Mouse (Mus musculus): ENCODE results near the gene Pabpc4l. TPM values are rescaled to one million over a fixed set of nuclear protein-coding genes. Genes with fewer than 3 reads are reported as not detected.
"Not testable (repeated sequence)": the region's sequence is repeated elsewhere in the genome, so short reads cannot be mapped to it uniquely, and the experiment has no call there.

The Pabpc4l gene
- polyA plus RNA-seq (2015; fragmentation: Nextera tagmentation; extraction: Ambion mirVana) = 6.6 and 6.7 TPM in 2 replicates

DNA sequence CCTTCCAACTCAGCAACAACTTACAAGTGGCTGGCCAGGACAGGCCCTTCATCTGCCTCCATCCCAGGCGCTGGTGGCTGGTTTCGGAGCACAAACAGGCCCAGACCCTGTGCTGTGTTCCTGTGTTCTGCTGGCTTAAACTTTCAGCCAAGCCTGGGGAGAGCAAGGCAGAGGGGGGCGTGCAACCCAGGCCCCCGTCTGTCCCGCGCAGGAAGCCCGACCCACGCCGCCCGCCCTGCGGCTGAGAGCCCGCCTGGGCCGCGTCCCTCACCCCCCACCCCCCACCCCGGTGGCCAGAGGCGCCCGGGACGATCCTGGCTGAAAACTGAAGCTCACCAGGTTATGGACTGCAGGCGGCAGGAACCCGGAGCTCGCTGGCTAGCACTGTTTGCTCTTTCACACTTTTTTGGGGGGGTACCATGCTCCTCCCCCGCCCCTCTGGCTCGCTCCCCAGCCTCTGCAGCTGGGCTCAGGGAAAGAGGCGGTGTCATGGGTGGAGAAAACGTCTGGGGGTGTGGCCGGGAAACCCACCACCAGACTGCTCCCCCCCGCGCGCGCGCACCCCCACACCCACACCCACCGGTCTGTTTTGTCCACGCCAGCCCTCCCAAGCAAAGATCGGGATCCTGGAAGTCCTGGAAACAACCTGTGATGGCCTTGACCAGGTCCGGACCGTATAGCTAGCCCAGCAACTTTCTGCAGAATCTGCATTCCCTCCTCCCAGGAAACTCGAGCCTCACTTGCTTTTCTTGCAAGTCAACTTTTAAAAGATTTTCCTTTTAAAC lies at the start of gene Pabpc4l:
TSS of gene Pabpc4l (minus strand) at position 739 of the 785 bp plus-strand sequence.
- peak; percentile 89 for ATAC-seq (replicated peaks; ENCODE audit: extremely low read depth, insufficient read depth, low FRiP score)
- peak within 1 kb of the TSS; percentile 82 for H3K9ac ChIP-seq (ENCODE audit: low read length)
- H3K27me3 ChIP-seq (ENCODE audit: control insufficient read depth, insufficient read depth, low read length) = no peaks in the 10 kb centered on the region
- H3K4me1 ChIP-seq (ENCODE audit: control insufficient read depth, insufficient read depth, low read length) = no peaks in the 10 kb centered on the region
- H3K36me3 ChIP-seq (ENCODE audit: control insufficient read depth, insufficient read depth) = no peaks in the 10 kb centered on the region
- under 1% methylated on average over 36 of the region's 37 CpGs for WGBS
- H3K4me3 ChIP-seq (ENCODE audit: low read length) = peak within 1 kb of the TSS; percentile 78
- H3K4me2 ChIP-seq (ENCODE audit: low read depth, low read length) = peak within 1 kb of the TSS; percentile 73
- peak within 1 kb of the TSS; percentile 81 for H3K27ac ChIP-seq (ENCODE audit: low read length)
- H3K9me3 ChIP-seq (replicated peaks; ENCODE audit: control insufficient read depth, low read length) = no peaks in the 10 kb centered on the region

- Histone ChIP-seq H3K9me3 (replicated peaks; ENCODE audit: control insufficient read depth, low read length) (no peaks in the 10 kb centered on the region), H3K9ac (ENCODE audit: low read length) (no peak overlapping the region), H3K27me3 (ENCODE audit: control insufficient read depth, insufficient read depth, low read length) (no peaks in the 10 kb centered on the region), H3K27ac (ENCODE audit: low read length) (no peak overlapping the region), H3K4me2 (ENCODE audit: low read depth, low read length) (no peak overlapping the region), H3K4me1 (ENCODE audit: control insufficient read depth, insufficient read depth, low read length) (no peaks in the 10 kb centered on the region), H3K36me3 (ENCODE audit: control insufficient read depth, insufficient read depth) (no peaks in the 10 kb centered on the region), H3K4me3 (ENCODE audit: low read length) (no peak overlapping the region)
- WGBS = 50% methylated on average over 5 of the region's 5 CpGs
- no peak for ATAC-seq (replicated peaks; ENCODE audit: extremely low read depth, insufficient read depth, low FRiP score)
Measured at GRCm38 (mm10) chr3:46490989-46491259, 42.9 kb upstream of the Pabpc4l start.

DNA sequence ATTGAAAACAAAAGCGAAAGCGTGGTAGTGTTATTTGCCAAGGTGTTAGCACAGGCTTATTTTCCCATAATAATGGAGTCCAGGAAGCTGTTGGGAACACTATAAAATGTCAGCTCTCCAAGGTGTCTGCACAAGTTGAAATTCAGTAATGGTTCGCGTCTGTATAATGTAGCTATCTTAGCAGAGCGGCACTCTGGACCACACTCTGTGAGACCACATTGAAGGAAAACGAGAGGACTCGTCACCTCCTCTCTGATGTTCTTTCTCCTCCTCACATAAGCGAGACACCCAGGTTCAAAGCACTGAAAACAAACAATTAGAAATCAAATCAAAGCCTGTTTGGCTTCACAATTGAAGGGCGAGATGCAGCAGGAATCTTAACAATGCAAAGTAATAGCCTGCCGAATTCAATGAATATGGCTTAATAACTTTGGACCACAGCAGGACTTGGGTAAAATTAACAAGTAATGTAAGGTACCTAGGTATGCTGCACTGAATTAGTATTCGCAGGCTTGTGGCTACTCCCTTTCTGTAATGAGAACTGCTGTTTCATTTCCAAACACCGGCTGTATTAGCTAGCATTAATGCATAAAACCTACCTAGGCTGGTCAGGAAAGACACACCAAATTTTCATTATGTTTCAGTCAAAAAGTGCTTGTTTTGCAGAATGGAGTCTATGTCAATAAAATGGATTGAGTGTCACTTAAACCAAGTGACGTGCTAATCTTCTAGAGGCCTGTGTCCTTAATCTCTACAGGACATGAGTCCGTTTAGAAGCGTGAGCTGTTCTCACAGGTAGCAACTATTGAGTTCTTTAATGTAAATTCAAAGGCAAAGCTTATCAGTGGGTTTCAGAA lies 42.3 kb upstream of the Pabpc4l start:
- Histone ChIP-seq H3K9ac (ENCODE audit: low read length) (no peak overlapping the region), H3K4me3 (ENCODE audit: low read length) (peak overlapping the region; percentile 4; the same call in 1 of the 2 replicates), H3K4me1 (ENCODE audit: control insufficient read depth, insufficient read depth, low read length) (no peaks in the 10 kb centered on the region), H3K36me3 (ENCODE audit: control insufficient read depth, insufficient read depth) (no peaks in the 10 kb centered on the region), H3K27me3 (ENCODE audit: control insufficient read depth, insufficient read depth, low read length) (no peaks in the 10 kb centered on the region), H3K27ac (ENCODE audit: low read length) (no peak overlapping the region), H3K9me3 (replicated peaks; ENCODE audit: control insufficient read depth, low read length) (no peaks in the 10 kb centered on the region), H3K4me2 (ENCODE audit: low read depth, low read length) (peak overlapping the region; percentile 20)
- no peak for ATAC-seq (replicated peaks; ENCODE audit: extremely low read depth, insufficient read depth, low FRiP score)
- 57% methylated on average over 15 of the region's 15 CpGs for WGBS

- not testable (repeated sequence) for H3K27ac ChIP-seq (ENCODE audit: low read length); ATAC-seq (replicated peaks; ENCODE audit: extremely low read depth, insufficient read depth, low FRiP score); H3K27me3 ChIP-seq (ENCODE audit: control insufficient read depth, insufficient read depth, low read length); H3K9me3 ChIP-seq (replicated peaks; ENCODE audit: control insufficient read depth, low read length); H3K4me3 ChIP-seq (ENCODE audit: low read length); H3K9ac ChIP-seq (ENCODE audit: low read length); H3K4me1 ChIP-seq (ENCODE audit: control insufficient read depth, insufficient read depth, low read length); H3K4me2 ChIP-seq (ENCODE audit: low read depth, low read length); H3K36me3 ChIP-seq (ENCODE audit: control insufficient read depth, insufficient read depth)
- 70% methylated on average over 1 of the region's 1 CpGs for WGBS
Measured at GRCm38 (mm10) chr3:46486091-46486490, 38.1 kb upstream of the Pabpc4l start.

DNA sequence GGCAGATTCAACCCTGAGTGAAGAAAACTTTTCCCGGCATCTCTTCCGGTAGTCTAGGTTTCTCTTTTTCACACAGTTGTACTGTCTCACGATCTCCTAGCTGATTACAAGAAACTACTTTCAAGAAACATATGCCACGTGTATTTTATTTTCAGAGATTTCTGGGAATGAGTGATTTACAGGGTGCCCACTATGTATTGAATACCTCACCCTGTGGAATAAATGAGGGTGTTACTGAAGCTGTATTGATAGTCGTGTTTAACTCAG lies 180 bp upstream of the Pabpc4l start:
- Histone ChIP-seq H3K4me1 (ENCODE audit: control insufficient read depth, insufficient read depth, low read length) (no peaks in the 10 kb centered on the region), H3K4me3 (ENCODE audit: low read length) (peak overlapping the region; percentile 78), H3K4me2 (ENCODE audit: low read depth, low read length) (peak overlapping the region; percentile 73), H3K36me3 (ENCODE audit: control insufficient read depth, insufficient read depth) (no peaks in the 10 kb centered on the region), H3K27ac (ENCODE audit: low read length) (peak overlapping the region; percentile 81; the same call in 1 of the 2 replicates), H3K27me3 (ENCODE audit: control insufficient read depth, insufficient read depth, low read length) (no peaks in the 10 kb centered on the region), H3K9ac (ENCODE audit: low read length) (peak overlapping the region; percentile 82), H3K9me3 (replicated peaks; ENCODE audit: control insufficient read depth, low read length) (no peaks in the 10 kb centered on the region)
- no peak for ATAC-seq (replicated peaks; ENCODE audit: extremely low read depth, insufficient read depth, low FRiP score)
- 12% methylated on average over 5 of the region's 5 CpGs for WGBS

GRCm38 (mm10) chr3:46431416-46431815 lies 16.6 kb downstream of the Pabpc4l start:
- H3K36me3 ChIP-seq (ENCODE audit: control insufficient read depth, insufficient read depth) = no peaks in the 10 kb centered on the region
- ATAC-seq (replicated peaks; ENCODE audit: extremely low read depth, insufficient read depth, low FRiP score) = no peak
- H3K4me3 ChIP-seq (ENCODE audit: low read length) = no peak overlapping the region
- no peaks in the 10 kb centered on the region for H3K27me3 ChIP-seq (ENCODE audit: control insufficient read depth, insufficient read depth, low read length)
- no peak overlapping the region for H3K9ac ChIP-seq (ENCODE audit: low read length)
- no peak overlapping the region for H3K27ac ChIP-seq (ENCODE audit: low read length)
- H3K4me2 ChIP-seq (ENCODE audit: low read depth, low read length) = no peak overlapping the region
- no peaks in the 10 kb centered on the region for H3K9me3 ChIP-seq (replicated peaks; ENCODE audit: control insufficient read depth, low read length)
- H3K4me1 ChIP-seq (ENCODE audit: control insufficient read depth, insufficient read depth, low read length) = no peaks in the 10 kb centered on the region
